In the genomic region with DNA sequence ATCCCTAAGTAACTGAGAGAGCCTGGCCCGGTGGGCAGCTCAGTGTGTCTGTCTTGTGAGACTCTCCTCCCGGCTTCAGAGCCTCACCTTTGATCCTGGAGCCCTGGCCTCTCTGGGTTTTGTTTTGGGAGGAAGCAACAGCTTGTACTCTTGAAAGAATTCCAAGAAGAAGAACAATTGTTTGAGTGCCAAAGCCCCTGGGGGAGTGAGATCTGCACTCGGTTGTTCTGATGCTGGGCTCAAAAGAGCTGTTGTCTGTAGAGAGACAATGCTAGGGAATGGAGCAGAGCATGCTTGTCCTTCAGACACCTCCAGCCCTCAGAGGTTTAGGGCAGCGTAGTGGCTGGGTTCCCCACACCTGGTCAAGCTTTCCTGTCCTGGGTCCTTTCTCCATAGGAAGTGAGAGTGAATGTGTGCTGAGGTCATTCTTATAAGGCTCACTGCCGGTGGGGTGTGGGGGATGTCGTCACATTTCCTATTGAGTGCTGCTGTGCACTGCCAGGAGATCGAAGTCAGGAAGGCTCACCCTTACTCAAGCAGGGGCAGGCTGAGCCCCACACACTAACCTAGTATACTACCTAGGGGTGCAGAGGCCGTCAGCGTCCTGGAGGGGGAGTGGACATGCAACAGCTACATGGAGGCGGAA, we compare ENCODE assay signal across 8 mouse cellular contexts. TPM values are rescaled to one million over a fixed set of nuclear protein-coding genes. Genes with fewer than 3 reads are reported as not detected.
DNase-seq lines count a peak whose midpoint lies in the region; ATAC-seq and TF ChIP-seq lines count a peak whose summit lies in the region.

No protein-coding gene starts in this region.

- H3K4me1 ChIP-seq in kidney, embryonic 14.5 days (ENCODE audit: control insufficient read depth, insufficient read depth, low read length): peaks cover 19% of the 10 kb centered on the region
- peaks cover 7% of the 10 kb centered on the region for H3K4me1 ChIP-seq in ES-Bruce4 (ENCODE audit: control insufficient read depth, insufficient read depth, low read length)
- no peaks in the 10 kb centered on the region for H3K4me1 ChIP-seq in hindbrain, embryonic 14.5 days (replicated peaks; ENCODE audit: control insufficient read depth, insufficient read depth, low read length)

- no peak overlapping the region for H3K4me3 ChIP-seq in kidney, embryonic 14.5 days (ENCODE audit: low read length)
- H3K4me3 ChIP-seq in ES-Bruce4 (ENCODE audit: low read depth, low read length): no peak overlapping the region
- H3K4me3 ChIP-seq in hindbrain, embryonic 14.5 days (replicated peaks; ENCODE audit: low read length): no peak overlapping the region

- no peaks in the 10 kb centered on the region for H3K36me3 ChIP-seq in kidney, embryonic 14.5 days (ENCODE audit: control insufficient read depth, insufficient read depth, low read length)
- H3K36me3 ChIP-seq in ES-Bruce4 (ENCODE audit: control insufficient read depth, insufficient read depth, low read length, poor library complexity, severe bottlenecking): no peaks in the 10 kb centered on the region
- no peaks in the 10 kb centered on the region for H3K36me3 ChIP-seq in hindbrain, embryonic 14.5 days (replicated peaks; ENCODE audit: control insufficient read depth, insufficient read depth)

- TF ChIP-seq POLR2A in ES-Bruce4 (IDR thresholded peaks at IDR 0.05; ENCODE audit: insufficient read depth, low read length): no peak

- TF ChIP-seq CTCF in ES-Bruce4 (IDR thresholded peaks at IDR 0.05; ENCODE audit: low read depth, low read length): no peak

- H3K9me3 ChIP-seq in kidney, embryonic 14.5 days (ENCODE audit: control insufficient read depth, low read length): no peaks in the 10 kb centered on the region
- no peaks in the 10 kb centered on the region for H3K9me3 ChIP-seq in ES-Bruce4 (replicated peaks; ENCODE audit: control insufficient read depth, insufficient read depth, low read length, poor library complexity, severe bottlenecking)
- H3K9me3 ChIP-seq in hindbrain, embryonic 14.5 days (ENCODE audit: control insufficient read depth, low read length): no peaks in the 10 kb centered on the region

- no peak overlapping the region; the same call in 1 of the 2 replicates for H3K4me2 ChIP-seq in kidney, embryonic 14.5 days (replicated peaks; ENCODE audit: low read depth, low read length)
- no peak overlapping the region for H3K4me2 ChIP-seq in hindbrain, embryonic 14.5 days (replicated peaks)

- H3K27me3 ChIP-seq in kidney, embryonic 14.5 days (ENCODE audit: control insufficient read depth, insufficient read depth, low read length): no peaks in the 10 kb centered on the region
- no peaks in the 10 kb centered on the region for H3K27me3 ChIP-seq in ES-Bruce4 (ENCODE audit: control insufficient read depth, insufficient read depth, low read length, poor library complexity, severe bottlenecking)
- no peaks in the 10 kb centered on the region for H3K27me3 ChIP-seq in hindbrain, embryonic 14.5 days (ENCODE audit: control insufficient read depth, insufficient read depth, low read length)

- peak overlapping the region; percentile 47; the same call in 1 of the 2 replicates for H3K27ac ChIP-seq in kidney, embryonic 14.5 days (ENCODE audit: low read depth, low read length)
- no peak overlapping the region for H3K27ac ChIP-seq in ES-Bruce4 (ENCODE audit: insufficient read depth, low read length)
- H3K27ac ChIP-seq in hindbrain, embryonic 14.5 days: peak overlapping the region; percentile 11; the same call in 1 of the 2 replicates

- no peak for DNase-seq in kidney, adult 18-20 months
- DNase-seq in cerebellum, adult 11-12 months: peak; percentile 66
- no peak for DNase-seq in hindbrain, embryonic 14.5 days (ENCODE audit: low spot score)
- DNase-seq in urinary bladder, adult 18-20 months (ENCODE audit: low spot score in 2 of 2): no peak
- no peak for DNase-seq in right cerebral cortex, postnatal 14 days

- 66% methylated on average over 10 of the region's 10 CpGs for WGBS in kidney, embryonic 14.5 days
- 54% methylated on average over 10 of the region's 10 CpGs for WGBS in hindbrain, embryonic 14.5 days

- ATAC-seq in kidney, embryonic 14.5 days (ENCODE audit: low FRiP score, low TSS enrichment): no peak
- no peak for ATAC-seq in hindbrain, embryonic 14.5 days (ENCODE audit: low FRiP score)
- no peak for ATAC-seq in monocyte, adult 5-6 weeks (replicated peaks; ENCODE audit: insufficient number of reproducible peaks, low FRiP score, low TSS enrichment, poor library complexity, severe bottlenecking)

- H3K9ac ChIP-seq in kidney, embryonic 14.5 days (ENCODE audit: low read depth, low read length): no peak overlapping the region
- no peak overlapping the region for H3K9ac ChIP-seq in ES-Bruce4 (ENCODE audit: low read depth, poor library complexity, severe bottlenecking)
- H3K9ac ChIP-seq in hindbrain, embryonic 14.5 days: no peak overlapping the region

- 0 out of 2 replicates have a peak, but pooled peaks have one; percentile 35 for TF ChIP-seq EP300 in ES-Bruce4 (IDR thresholded peaks at IDR 0.05; ENCODE audit: insufficient read depth, low read depth, low read length)

RNA-seq across cellular contexts. Expression of a gene that starts 16.9 kb away (rescaled TPM):
- 160 and 193 TPM in 2 replicates for polyA plus RNA-seq in kidney, embryonic 14.5 days (2014; fragmentation: Nextera tagmentation; extraction: Ambion mirVana)
- polyA plus RNA-seq in ES-Bruce4 (2011; ENCODE audit: insufficient read depth, insufficient read length, low read depth, missing spikeins): 33.5 and 40.5 TPM in 2 replicates
- polyA plus RNA-seq in hindbrain, embryonic 14.5 days (2014; fragmentation: Nextera tagmentation; extraction: Ambion mirVana): 84.6 and 97.6 TPM in 2 replicates
- 162 to 274 TPM (median 251 TPM) in 3 replicates for total RNA-seq in monocyte, adult 5-6 weeks (2017)

RNA-seq across cellular contexts. Expression of a gene that starts 19.3 kb away (rescaled TPM):
- polyA plus RNA-seq in kidney, embryonic 14.5 days (2014; fragmentation: Nextera tagmentation; extraction: Ambion mirVana): 2.6 and 4.8 TPM in 2 replicates
- 10.3 and 11.6 TPM in 2 replicates for polyA plus RNA-seq in ES-Bruce4 (2011; ENCODE audit: insufficient read depth, insufficient read length, low read depth, missing spikeins)
- polyA plus RNA-seq in hindbrain, embryonic 14.5 days (2014; fragmentation: Nextera tagmentation; extraction: Ambion mirVana): 2.2 and 4.0 TPM in 2 replicates
- total RNA-seq in monocyte, adult 5-6 weeks (2017): 63.7 to 114 TPM (median 92.9 TPM) in 3 replicates

RNA-seq across cellular contexts. Expression of a gene that starts 49.0 kb away (rescaled TPM):
- 23.6 and 64.4 TPM in 2 replicates for polyA plus RNA-seq in kidney, embryonic 14.5 days (2014; fragmentation: Nextera tagmentation; extraction: Ambion mirVana)
- polyA plus RNA-seq in ES-Bruce4 (2011; ENCODE audit: insufficient read depth, insufficient read length, low read depth, missing spikeins): 43.5 and 48.0 TPM in 2 replicates
- polyA plus RNA-seq in hindbrain, embryonic 14.5 days (2014; fragmentation: Nextera tagmentation; extraction: Ambion mirVana): 16.4 and 16.8 TPM in 2 replicates
- total RNA-seq in monocyte, adult 5-6 weeks (2017): 5.9 to 10.5 TPM (median 9.9 TPM) in 3 replicates
